Mouse (Mus musculus): ENCODE measurements at regions not wholly inside any gene's neighbourhood (a gene's known extent, or its start where the extent isn't known, plus 50 kb on each side); places are given as distances from the start of the nearest gene placed in this dataset.

GRCm38 (mm10) chr15:96234783-96235182, 52.5 kb upstream of the Arid2 start:
- no peak overlapping the region for H3K4me3 ChIP-seq (ENCODE audit: insufficient read depth, low read length)
- H3K4me1 ChIP-seq (ENCODE audit: control insufficient read depth, insufficient read depth, low read length): no peaks in the 10 kb centered on the region
- H3K27ac ChIP-seq (ENCODE audit: insufficient read depth, low read length): no peak overlapping the region
- TF ChIP-seq POLR2A (IDR thresholded peaks at IDR 0.05; ENCODE audit: low read depth, low read length): no peak
- TF ChIP-seq CTCF (IDR thresholded peaks at IDR 0.05; ENCODE audit: borderline replicate concordance, insufficient read depth, low read length): no peak

All from embryonic fibroblast, embryonic 13.5 days (primary cell).